Mouse (Mus musculus) pancreas, adult 10 weeks (tissue): ENCODE data around the gene G6pc. TPM values are rescaled to one million over a fixed set of nuclear protein-coding genes. Genes with fewer than 3 reads are reported as not detected.

Experiments used
- polyA plus RNA-seq: library from polyadenylated mRNA; stranded (reverse); fragments of 350-450 nt; fragmentation: Illumina TruSeq; extraction: RNeasy Lipid Tissue Mini Kit (QIAGEN cat#74804); gene quantifications from one replicate; pipeline ENCODE4 v1.2.3, GENCODE M21; 2015; ENCODE audit warnings: low read depth, low replicate concordance; ENCODE audit not compliant: insufficient read depth

Gene G6pc
- not detected for polyA plus RNA-seq

GRCm38 (mm10) chr11:101367326-101367935, at the start of gene G6pc:
Gene G6pc, plus strand, starts transcription at chr11:101367561.

GRCm38 (mm10) chr11:101324763-101325162, 42.6 kb upstream of the G6pc start, which contains the start of gene Aoc2:
Gene Aoc2, plus strand, starts transcription at chr11:101325063.

GRCm38 (mm10) chr11:101330371-101330924, 36.9 kb upstream of the G6pc start, which contains the start of gene Aoc3:
Gene Aoc3, plus strand, starts transcription at chr11:101330605.

GRCm38 (mm10) chr11:101417101-101417855, 49.9 kb downstream of the G6pc start, which contains the start of gene Aarsd1:
Gene Aarsd1, minus strand, starts transcription at chr11:101417615.

GRCm38 (mm10) chr11:101424105-101424851, 56.9 kb downstream of the G6pc start, which contains the start of gene Gm27029:
Gene Gm27029, minus strand, starts transcription at chr11:101424796.

GRCm38 (mm10) chr11:101424925-101425813, 57.8 kb downstream of the G6pc start, which contains the start of the genes Rundc1 and Ptges3l:
Gene Rundc1, plus strand, starts transcription at chr11:101425085.
Gene Ptges3l, minus strand, starts transcription at chr11:101425333.

Other genes with a start within 250 kb of the G6pc start
- 11.9 TPM for gene Retreg3, start 247.7 kb upstream of the G6pc start, polyA plus RNA-seq
- gene Tubg1, start 247.6 kb upstream of the G6pc start, polyA plus RNA-seq = 7.6 TPM
- 1.7 TPM for gene Tubg2, start 211.7 kb upstream of the G6pc start, polyA plus RNA-seq
- gene Cntnap1, start 197.0 kb upstream of the G6pc start, polyA plus RNA-seq = 1.2 TPM
- gene Plekhh3, start 196.2 kb upstream of the G6pc start, polyA plus RNA-seq = 4.4 TPM
- gene Ccr10, start 192.1 kb upstream of the G6pc start, polyA plus RNA-seq = not detected
- 9.6 TPM for gene Ezh1, start 141.1 kb upstream of the G6pc start, polyA plus RNA-seq
- 30.5 TPM for gene Ramp2, start 121.5 kb upstream of the G6pc start, polyA plus RNA-seq
- gene Vps25, start 113.9 kb upstream of the G6pc start, polyA plus RNA-seq = 32.2 TPM
- 4.7 TPM for gene Wnk4, start 107.0 kb upstream of the G6pc start, polyA plus RNA-seq
- not detected for gene Cntd1, start 88.5 kb upstream of the G6pc start, polyA plus RNA-seq
- 56.2 TPM for gene Coa3, start 88.4 kb upstream of the G6pc start, polyA plus RNA-seq
- gene Becn1, start 65.3 kb upstream of the G6pc start, polyA plus RNA-seq = 20.4 TPM
- 15.3 TPM for gene Psme3, start 51.3 kb upstream of the G6pc start, polyA plus RNA-seq
- gene Aoc2, start 42.5 kb upstream of the G6pc start, polyA plus RNA-seq = 4.8 TPM
- gene Aoc3, start 37.0 kb upstream of the G6pc start, polyA plus RNA-seq = 8.3 TPM
- 7.0 TPM for gene Aarsd1, start 50.1 kb downstream of the G6pc start, polyA plus RNA-seq
- 3.0 TPM for gene Gm27029, start 57.2 kb downstream of the G6pc start, polyA plus RNA-seq
- 8.9 TPM for gene Rundc1, start 57.5 kb downstream of the G6pc start, polyA plus RNA-seq
- gene Ptges3l, start 57.8 kb downstream of the G6pc start, polyA plus RNA-seq = not detected
- 186 TPM for gene Rpl27, start 74.7 kb downstream of the G6pc start, polyA plus RNA-seq
- 19.5 TPM for gene Ifi35, start 80.8 kb downstream of the G6pc start, polyA plus RNA-seq
- 3.9 TPM for gene Rnd2, start 97.4 kb downstream of the G6pc start, polyA plus RNA-seq
- 30.4 TPM for gene Vat1, start 98.7 kb downstream of the G6pc start, polyA plus RNA-seq
- 0.92 TPM for gene Brca1, start 184.4 kb downstream of the G6pc start, polyA plus RNA-seq
- gene Nbr1, start 184.6 kb downstream of the G6pc start, polyA plus RNA-seq = 46.2 TPM
- gene Tmem106a, start 214.7 kb downstream of the G6pc start, polyA plus RNA-seq = 6.8 TPM
- not detected for gene Gm11634, start 231.7 kb downstream of the G6pc start, polyA plus RNA-seq